Mouse (Mus musculus) stomach, embryonic 15.5 days (tissue): ENCODE results near the gene Sh3gl2. TPM values are rescaled to one million over a fixed set of nuclear protein-coding genes. Genes with fewer than 3 reads are reported as not detected.

Experiments used
- ATAC-seq: fragments of 200-750 bp; cut with Nextera tagmentation; 2 replicates; pipeline ENCODE4 v1.8.0; 2017; ENCODE audit warnings: low read depth, moderate number of reproducible peaks, moderate TSS enrichment; ENCODE audit not compliant: insufficient read depth, low FRiP score
- H3K27ac ChIP-seq: fragments of 300-500 bp; sonication (generic); 2 replicates; pipeline ENCODE4 v1.5.1; 2015; ENCODE audit warnings: mild to moderate bottlenecking, inconsistent platforms
- H3K27me3 ChIP-seq: fragments of 300-500 bp; sonication (generic); replicated peaks from 2 replicates; pipeline ENCODE4 v1.6.1; 2015; ENCODE audit warnings: inconsistent platforms
- H3K36me3 ChIP-seq: fragments of 300-500 bp; sonication (generic); 2 replicates; pipeline ENCODE4 v1.6.1; 2015; ENCODE audit warnings: inconsistent platforms
- H3K4me1 ChIP-seq: fragments of 300-500 bp; sonication (generic); 2 replicates; pipeline ENCODE4 v1.6.1; 2015; ENCODE audit warnings: inconsistent platforms
- H3K4me2 ChIP-seq: fragments of 300-500 bp; sonication (generic); 2 replicates; pipeline ENCODE4 v1.6.1; 2015; ENCODE audit warnings: mild to moderate bottlenecking, inconsistent platforms
- H3K4me3 ChIP-seq: fragments of 300-500 bp; sonication (generic); replicated peaks from 2 replicates; pipeline ENCODE4 v1.5.1; 2015; ENCODE audit warnings: inconsistent platforms
- H3K9ac ChIP-seq: fragments of 300-500 bp; sonication (generic); 2 replicates; pipeline ENCODE4 v1.6.1; 2015; ENCODE audit warnings: inconsistent platforms
- H3K9me3 ChIP-seq: fragments of 300-500 bp; sonication (generic); 2 replicates; pipeline ENCODE4 v1.6.1; 2016; ENCODE audit warnings: inconsistent platforms
- WGBS: fragments of 180-500 bp; shearing (Covaris S2); methylation state at CpG from one replicate; pipeline ENCODE4 v1.1.7; 2015; 5-methylcytosine and 5-hydroxymethylcytosine counted together
- polyA plus RNA-seq: library from polyadenylated mRNA; unstranded; fragments of >200 nt; fragmentation: Nextera tagmentation; extraction: Ambion mirVana; gene quantifications from 2 replicates; pipeline ENCODE4 v1.2.1, GENCODE M21; 2015

The Sh3gl2 gene
- polyA plus RNA-seq, 1 experiment from 2014 or later: 11.4 TPM

- H3K27ac ChIP-seq: no peak overlapping the region
- ATAC-seq: no peak
- H3K4me1 ChIP-seq: no peaks in the 10 kb centered on the region
These were observed 131.4 kb downstream of the Sh3gl2 start for GRCm38 (mm10) chr4:85336356-85336755.

GRCm38 (mm10) chr4:85339126-85339525 is 134.2 kb downstream of the Sh3gl2 start:
- no peak for ATAC-seq
- WGBS: 84% methylated on average over 5 of the region's 5 CpGs
- Histone ChIP-seq H3K27me3 (no peaks in the 10 kb centered on the region), H3K36me3 (no peaks in the 10 kb centered on the region), H3K9me3 (no peaks in the 10 kb centered on the region), H3K4me2 (no peak overlapping the region), H3K27ac (no peak overlapping the region), H3K9ac (no peak overlapping the region), H3K4me1 (no peaks in the 10 kb centered on the region), H3K4me3 (no peak overlapping the region)

More at GRCm38 (mm10) chr4:85336356-85336755, 131.4 kb downstream of the Sh3gl2 start:
- Histone ChIP-seq H3K9me3 (no peaks in the 10 kb centered on the region), H3K36me3 (no peaks in the 10 kb centered on the region), H3K9ac (no peak overlapping the region), H3K27me3 (no peaks in the 10 kb centered on the region), H3K4me3 (no peak overlapping the region), H3K4me2 (no peak overlapping the region)

- no peaks in the 10 kb centered on the region for H3K4me1 ChIP-seq
- H3K4me3 ChIP-seq: no peak overlapping the region
- H3K9ac ChIP-seq: no peak overlapping the region
- no peaks in the 10 kb centered on the region for H3K27me3 ChIP-seq
- WGBS: 74% methylated on average over 6 of the region's 6 CpGs
- ATAC-seq: no peak
- no peak overlapping the region for H3K4me2 ChIP-seq
- H3K27ac ChIP-seq: no peak overlapping the region
- no peaks in the 10 kb centered on the region for H3K36me3 ChIP-seq
- H3K9me3 ChIP-seq: no peaks in the 10 kb centered on the region
These were observed 135.8 kb downstream of the Sh3gl2 start for GRCm38 (mm10) chr4:85340686-85341085.

GRCm38 (mm10) chr4:85345911-85346310 is 141.0 kb downstream of the Sh3gl2 start:
- H3K4me3 ChIP-seq: no peak overlapping the region
- no peaks in the 10 kb centered on the region for H3K27me3 ChIP-seq
- WGBS: 84% methylated on average over 6 of the region's 6 CpGs
- H3K9me3 ChIP-seq: no peaks in the 10 kb centered on the region
- no peak for ATAC-seq
- H3K4me1 ChIP-seq: no peaks in the 10 kb centered on the region
- no peak overlapping the region for H3K27ac ChIP-seq
- no peak overlapping the region for H3K9ac ChIP-seq
- H3K4me2 ChIP-seq: no peak overlapping the region
- H3K36me3 ChIP-seq: no peaks in the 10 kb centered on the region

GRCm38 (mm10) chr4:85348079-85348643 is 143.2 kb downstream of the Sh3gl2 start:
- no peaks in the 10 kb centered on the region for H3K4me1 ChIP-seq
- WGBS: 80% methylated on average over 8 of the region's 8 CpGs
- no peaks in the 10 kb centered on the region for H3K36me3 ChIP-seq
- H3K9ac ChIP-seq: no peak overlapping the region
- H3K4me2 ChIP-seq: no peak overlapping the region
- H3K27me3 ChIP-seq: no peaks in the 10 kb centered on the region
- H3K27ac ChIP-seq: no peak overlapping the region
- no peak for ATAC-seq
- H3K4me3 ChIP-seq: no peak overlapping the region
- H3K9me3 ChIP-seq: no peaks in the 10 kb centered on the region

GRCm38 (mm10) chr4:85362661-85363060 is 157.7 kb downstream of the Sh3gl2 start:
- 72% methylated on average over 3 of the region's 3 CpGs for WGBS
- Histone ChIP-seq H3K9me3 (no peaks in the 10 kb centered on the region), H3K27me3 (no peaks in the 10 kb centered on the region), H3K36me3 (no peaks in the 10 kb centered on the region), H3K4me3 (no peak overlapping the region), H3K4me1 (no peaks in the 10 kb centered on the region), H3K4me2 (no peak overlapping the region), H3K9ac (no peak overlapping the region), H3K27ac (no peak overlapping the region)
- ATAC-seq: no peak

- no peak for ATAC-seq
These were observed 158.3 kb downstream of the Sh3gl2 start for GRCm38 (mm10) chr4:85363205-85363604.

GRCm38 (mm10) chr4:85371036-85371435 is 166.1 kb downstream of the Sh3gl2 start:
- WGBS: 77% methylated on average over 6 of the region's 6 CpGs
- no peaks in the 10 kb centered on the region for H3K27me3 ChIP-seq
- H3K4me1 ChIP-seq: no peaks in the 10 kb centered on the region
- ATAC-seq: no peak
- no peaks in the 10 kb centered on the region for H3K9me3 ChIP-seq
- H3K4me3 ChIP-seq: no peak overlapping the region
- H3K4me2 ChIP-seq: no peak overlapping the region
- H3K27ac ChIP-seq: no peak overlapping the region
- H3K9ac ChIP-seq: no peak overlapping the region
- H3K36me3 ChIP-seq: no peaks in the 10 kb centered on the region

More at GRCm38 (mm10) chr4:85363205-85363604, 158.3 kb downstream of the Sh3gl2 start:
- Histone ChIP-seq H3K4me2 (no peak overlapping the region), H3K4me3 (no peak overlapping the region), H3K27ac (no peak overlapping the region), H3K27me3 (no peaks in the 10 kb centered on the region), H3K4me1 (no peaks in the 10 kb centered on the region), H3K9ac (no peak overlapping the region), H3K36me3 (no peaks in the 10 kb centered on the region), H3K9me3 (no peaks in the 10 kb centered on the region)
- WGBS: 74% methylated on average over 4 of the region's 4 CpGs

- no peak overlapping the region for H3K4me3 ChIP-seq
- H3K27ac ChIP-seq: no peak overlapping the region
- H3K9me3 ChIP-seq: no peaks in the 10 kb centered on the region
- H3K4me1 ChIP-seq: no peaks in the 10 kb centered on the region
- H3K27me3 ChIP-seq: no peaks in the 10 kb centered on the region
- H3K9ac ChIP-seq: no peak overlapping the region
- 78% methylated on average over 4 of the region's 4 CpGs for WGBS
- no peak for ATAC-seq
- no peaks in the 10 kb centered on the region for H3K36me3 ChIP-seq
- H3K4me2 ChIP-seq: no peak overlapping the region
These were observed 169.9 kb downstream of the Sh3gl2 start for GRCm38 (mm10) chr4:85374801-85375200.

GRCm38 (mm10) chr4:85376187-85376586 is 171.3 kb downstream of the Sh3gl2 start:
- Histone ChIP-seq H3K4me1 (no peaks in the 10 kb centered on the region), H3K4me3 (no peak overlapping the region), H3K9ac (no peak overlapping the region), H3K27me3 (no peaks in the 10 kb centered on the region), H3K4me2 (no peak overlapping the region), H3K9me3 (no peaks in the 10 kb centered on the region), H3K27ac (no peak overlapping the region), H3K36me3 (no peaks in the 10 kb centered on the region)
- ATAC-seq: no peak
- WGBS: 90% methylated on average over 6 of the region's 6 CpGs

GRCm38 (mm10) chr4:85376610-85377009 is 171.7 kb downstream of the Sh3gl2 start:
- WGBS: 91% methylated on average over 5 of the region's 5 CpGs
- no peak overlapping the region for H3K27ac ChIP-seq
- H3K36me3 ChIP-seq: no peaks in the 10 kb centered on the region
- no peaks in the 10 kb centered on the region for H3K4me1 ChIP-seq
- H3K9ac ChIP-seq: no peak overlapping the region
- ATAC-seq: no peak
- H3K9me3 ChIP-seq: no peaks in the 10 kb centered on the region
- H3K27me3 ChIP-seq: no peaks in the 10 kb centered on the region
- H3K4me3 ChIP-seq: no peak overlapping the region
- H3K4me2 ChIP-seq: no peak overlapping the region

- Histone ChIP-seq H3K27me3 (no peaks in the 10 kb centered on the region), H3K4me2 (no peak overlapping the region), H3K9me3 (no peaks in the 10 kb centered on the region), H3K9ac (no peak overlapping the region), H3K4me3 (no peak overlapping the region), H3K36me3 (no peaks in the 10 kb centered on the region), H3K4me1 (no peaks in the 10 kb centered on the region), H3K27ac (no peak overlapping the region)
- WGBS: 69% methylated on average over 5 of the region's 5 CpGs
- no peak for ATAC-seq
These were observed 180.3 kb downstream of the Sh3gl2 start for GRCm38 (mm10) chr4:85385241-85385640.

GRCm38 (mm10) chr4:85387676-85388075 is 182.8 kb downstream of the Sh3gl2 start:
- no peak overlapping the region for H3K27ac ChIP-seq
- no peak for ATAC-seq
- no peak overlapping the region for H3K4me2 ChIP-seq
- WGBS: 90% methylated on average over 6 of the region's 6 CpGs
- no peaks in the 10 kb centered on the region for H3K36me3 ChIP-seq
- no peaks in the 10 kb centered on the region for H3K4me1 ChIP-seq
- no peaks in the 10 kb centered on the region for H3K27me3 ChIP-seq
- H3K9me3 ChIP-seq: no peaks in the 10 kb centered on the region
- H3K4me3 ChIP-seq: no peak overlapping the region
- H3K9ac ChIP-seq: no peak overlapping the region
